Mouse (Mus musculus) midbrain, embryonic 16.5 days (tissue): ENCODE measurements around the gene Gm10401. TPM values are rescaled to one million over a fixed set of nuclear protein-coding genes. Genes with fewer than 3 reads are reported as not detected.

Source experiments
- ATAC-seq: fragments of 200-750 bp; cut with Nextera tagmentation; 2 replicates; pipeline ENCODE4 v1.8.0; 2017; ENCODE audit warnings: moderate TSS enrichment
- H3K27ac ChIP-seq: fragments of 300-500 bp; sonication (generic); 2 replicates; pipeline ENCODE4 v1.5.1; 2014; ENCODE audit warnings: mild to moderate bottlenecking, low read length, mixed read lengths
- H3K27me3 ChIP-seq: fragments of 300-500 bp; sonication (generic); 2 replicates; pipeline ENCODE4 v1.6.1; 2014; ENCODE audit warnings: low read depth, low read length, mixed read lengths; ENCODE audit not compliant: control insufficient read depth, insufficient read depth
- H3K36me3 ChIP-seq: fragments of 300-500 bp; sonication (generic); 2 replicates; pipeline ENCODE4 v1.6.1; 2014; ENCODE audit warnings: mild to moderate bottlenecking, low read length, moderate library complexity, mixed read lengths; ENCODE audit not compliant: control insufficient read depth, insufficient read depth
- H3K4me1 ChIP-seq: fragments of 300-500 bp; sonication (generic); 2 replicates; pipeline ENCODE4 v1.6.1; 2014; ENCODE audit warnings: mild to moderate bottlenecking, low read length, mixed read lengths; ENCODE audit not compliant: control insufficient read depth, insufficient read depth
- H3K4me2 ChIP-seq: fragments of 300-500 bp; sonication (generic); 2 replicates; pipeline ENCODE4 v1.6.1; 2014; ENCODE audit warnings: mild to moderate bottlenecking, low read length, mixed read lengths
- H3K4me3 ChIP-seq: fragments of 300-500 bp; sonication (generic); 2 replicates; pipeline ENCODE4 v1.5.1; 2014; ENCODE audit warnings: low read depth, mild to moderate bottlenecking, low read length, moderate library complexity, mixed read lengths
- H3K9ac ChIP-seq: fragments of 300-500 bp; sonication (generic); 2 replicates; pipeline ENCODE4 v1.6.1; 2014; ENCODE audit warnings: low read depth, low read length, mixed read lengths
- H3K9me3 ChIP-seq: fragments of 300-500 bp; sonication (generic); replicated peaks from 2 replicates; pipeline ENCODE4 v1.6.1; 2014; ENCODE audit warnings: mild to moderate bottlenecking, low read length, mixed read lengths; ENCODE audit not compliant: control insufficient read depth, poor library complexity, severe bottlenecking
- WGBS: fragments of 180-500 bp; shearing (Covaris S2); extraction: QIAGEN DNeasy Blood & Tissue Kit; methylation state at CpG from one replicate; pipeline ENCODE4 v1.1.7; 2014; 5-methylcytosine and 5-hydroxymethylcytosine counted together
- polyA plus RNA-seq: library from polyadenylated mRNA; unstranded; fragments of >200 nt; fragmentation: Nextera tagmentation; extraction: Ambion mirVana; gene quantifications from 2 replicates; pipeline ENCODE4 v1.2.1, GENCODE M21; 2015

Gm10401 gene
- polyA plus RNA-seq, 1 experiment from 2014 or later: 43.1 TPM

DNA sequence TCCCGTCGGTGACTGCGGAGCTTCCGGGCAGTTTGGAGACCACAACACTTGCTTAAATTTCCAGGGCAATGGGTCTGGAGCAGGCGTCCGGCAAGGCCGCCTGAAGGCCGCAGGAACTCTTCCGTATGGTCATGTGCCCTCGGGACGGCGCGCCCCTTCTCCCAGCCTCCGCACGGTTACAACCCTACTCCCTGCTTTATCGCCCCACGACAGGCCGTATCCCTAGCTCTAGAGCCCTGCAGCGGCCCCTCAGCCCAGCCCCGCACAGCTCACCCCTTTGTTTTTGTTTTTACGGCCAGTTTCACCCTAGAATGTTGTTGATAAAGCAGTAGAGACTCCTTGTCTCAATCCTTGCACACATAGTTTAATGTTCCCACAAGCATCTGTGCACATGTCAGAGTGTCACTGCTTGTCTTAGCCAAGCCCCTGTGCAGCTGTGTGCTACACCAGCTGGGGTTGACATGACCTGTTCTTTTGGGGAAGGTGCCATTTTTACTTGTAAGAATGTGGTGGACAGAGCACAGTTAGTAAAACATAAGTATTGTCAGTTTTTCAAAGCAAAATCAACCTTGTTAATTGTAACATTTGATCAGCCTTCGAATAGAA, 44.2 kb downstream of the Gm10401 start:
- 92% methylated on average over 22 of the region's 22 CpGs for WGBS
- H3K27me3 ChIP-seq: no peaks in the 10 kb centered on the region
- H3K27ac ChIP-seq: no peak overlapping the region
- H3K4me3 ChIP-seq: no peak overlapping the region
- no peaks in the 10 kb centered on the region for H3K9me3 ChIP-seq
- H3K9ac ChIP-seq: no peak overlapping the region
- no peaks in the 10 kb centered on the region; the same call in 1 of the 2 replicates for H3K4me1 ChIP-seq
- no peaks in the 10 kb centered on the region for H3K36me3 ChIP-seq
- ATAC-seq: no peak
- no peak overlapping the region for H3K4me2 ChIP-seq

DNA sequence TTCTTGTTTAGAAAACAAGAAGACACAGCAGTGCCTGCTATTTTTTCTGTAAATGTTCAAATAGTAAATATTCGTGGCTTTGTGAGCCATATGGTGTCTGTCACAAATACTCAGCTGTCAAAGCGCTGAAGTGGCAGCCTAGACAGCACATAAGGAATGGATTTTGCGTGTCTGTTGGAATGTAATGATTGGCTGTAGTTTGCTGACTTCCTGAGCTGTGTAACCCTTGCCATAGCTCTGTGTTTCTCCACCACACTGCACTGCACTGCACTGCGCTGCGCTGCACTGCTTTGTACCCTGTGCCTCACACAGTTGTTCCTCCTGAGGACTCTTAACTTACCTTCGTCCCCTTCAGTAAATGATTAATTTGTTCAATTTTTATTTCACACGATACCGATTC, 45.5 kb downstream of the Gm10401 start:
- no peak for ATAC-seq
- no peak overlapping the region for H3K4me3 ChIP-seq
- 87% methylated on average over 8 of the region's 8 CpGs for WGBS
- H3K9ac ChIP-seq: no peak overlapping the region
- H3K4me2 ChIP-seq: no peak overlapping the region
- no peaks in the 10 kb centered on the region for H3K36me3 ChIP-seq
- no peaks in the 10 kb centered on the region for H3K9me3 ChIP-seq
- H3K4me1 ChIP-seq: no peaks in the 10 kb centered on the region; the same call in 1 of the 2 replicates
- no peaks in the 10 kb centered on the region for H3K27me3 ChIP-seq
- H3K27ac ChIP-seq: no peak overlapping the region

DNA sequence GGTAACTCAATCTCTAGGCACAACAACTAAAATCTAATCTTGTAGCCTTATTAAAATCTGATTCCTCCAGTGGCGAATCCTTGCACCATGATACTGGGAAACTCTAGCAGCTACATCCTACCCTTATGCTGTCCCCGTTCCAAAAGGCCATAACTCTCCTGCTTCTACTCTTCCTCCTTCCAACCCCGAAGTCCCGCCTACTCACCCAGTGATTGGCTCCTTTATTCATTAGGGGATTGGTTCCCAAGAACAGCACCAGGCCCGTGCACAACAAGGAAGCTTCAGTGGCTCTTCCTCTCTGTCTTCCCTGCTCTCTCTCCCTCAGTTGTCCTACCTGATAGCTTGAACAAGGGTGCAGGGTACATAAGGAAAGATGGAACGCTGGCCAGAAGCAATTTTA, 47.3 kb downstream of the Gm10401 start:
- H3K27me3 ChIP-seq: no peaks in the 10 kb centered on the region
- no peaks in the 10 kb centered on the region; the same call in 1 of the 2 replicates for H3K4me1 ChIP-seq
- H3K4me3 ChIP-seq: no peak overlapping the region
- WGBS: 86% methylated on average over 6 of the region's 6 CpGs
- H3K9me3 ChIP-seq: no peaks in the 10 kb centered on the region
- no peak overlapping the region for H3K27ac ChIP-seq
- no peaks in the 10 kb centered on the region for H3K36me3 ChIP-seq
- ATAC-seq: no peak
- H3K4me2 ChIP-seq: no peak overlapping the region
- H3K9ac ChIP-seq: no peak overlapping the region

DNA sequence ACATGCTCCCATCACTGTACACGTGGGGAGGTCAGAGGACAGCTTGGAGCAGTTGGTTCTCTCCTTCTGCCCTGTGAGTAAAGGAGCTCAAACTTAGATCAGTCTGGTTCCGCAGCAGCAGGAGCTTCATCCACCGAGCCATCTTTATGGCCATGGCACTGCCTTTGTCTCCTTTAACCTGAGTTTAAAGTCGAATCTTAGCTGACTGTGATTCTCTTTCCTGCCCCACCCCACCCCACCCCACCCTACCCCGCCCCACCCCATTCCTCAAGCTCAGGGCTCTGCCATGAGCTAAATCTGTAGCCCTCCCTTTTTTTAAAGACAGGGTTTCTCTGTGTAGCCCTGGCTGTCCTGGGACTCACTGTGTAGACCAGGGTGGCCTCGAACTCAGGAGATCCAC, 48.4 kb downstream of the Gm10401 start:
- H3K4me2 ChIP-seq: no peak overlapping the region
- no peak for ATAC-seq

More for the DNA sequence above, 48.4 kb downstream of the Gm10401 start:
- no peaks in the 10 kb centered on the region for H3K27me3 ChIP-seq
- WGBS: 92% methylated on average over 6 of the region's 6 CpGs
- no peak overlapping the region for H3K9ac ChIP-seq
- H3K4me1 ChIP-seq: no peaks in the 10 kb centered on the region; the same call in 1 of the 2 replicates
- no peak overlapping the region for H3K4me3 ChIP-seq
- no peak overlapping the region for H3K27ac ChIP-seq
- H3K36me3 ChIP-seq: no peaks in the 10 kb centered on the region
- H3K9me3 ChIP-seq: no peaks in the 10 kb centered on the region

Other genes with a start within 250 kb of the Gm10401 start
- gene 4930519G04Rik, start 244.6 kb downstream of the Gm10401 start, polyA plus RNA-seq: not detected in 2 replicates
- gene Gm9936, start 239.6 kb downstream of the Gm10401 start, polyA plus RNA-seq: 3.1 and 3.7 TPM in 2 replicates
- gene Oasl2, start 201.4 kb downstream of the Gm10401 start, polyA plus RNA-seq: 2.8 and 3.1 TPM in 2 replicates
- 0.40 TPM in 1 of 2 replicates, not detected in the other for gene Oasl1, start 175.1 kb downstream of the Gm10401 start, polyA plus RNA-seq
- 117 and 132 TPM in 2 replicates for gene 2210016L21Rik, start 156.1 kb downstream of the Gm10401 start, polyA plus RNA-seq
- gene Hnf1a, start 127.2 kb downstream of the Gm10401 start, polyA plus RNA-seq: 0.05 TPM in 1 of 2 replicates, not detected in the other
- 18.2 and 18.4 TPM in 2 replicates for gene Sppl3, start 87.2 kb downstream of the Gm10401 start, polyA plus RNA-seq
- 14.2 and 15.8 TPM in 2 replicates for gene Acads, start 21.1 kb upstream of the Gm10401 start, polyA plus RNA-seq
- gene Unc119b, start 36.7 kb upstream of the Gm10401 start, polyA plus RNA-seq: 27.7 and 30.5 TPM in 2 replicates
- 22.9 and 25.4 TPM in 2 replicates for gene Mlec, start 59.9 kb upstream of the Gm10401 start, polyA plus RNA-seq
- 5.2 and 5.3 TPM in 2 replicates for gene Cabp1, start 96.1 kb upstream of the Gm10401 start, polyA plus RNA-seq
- 86.1 and 92.8 TPM in 2 replicates for gene Pop5, start 137.5 kb upstream of the Gm10401 start, polyA plus RNA-seq
- gene Rnf10, start 174.6 kb upstream of the Gm10401 start, polyA plus RNA-seq: 172 and 176 TPM in 2 replicates
- gene Coq5, start 181.4 kb upstream of the Gm10401 start, polyA plus RNA-seq: 52.8 and 56.1 TPM in 2 replicates
- gene Dynll1, start 202.7 kb upstream of the Gm10401 start, polyA plus RNA-seq: 1,084 and 1,126 TPM in 2 replicates
- 118 and 132 TPM in 2 replicates for gene Srsf9, start 228.9 kb upstream of the Gm10401 start, polyA plus RNA-seq
- 37.8 and 43.5 TPM in 2 replicates for gene Gatc, start 242.9 kb upstream of the Gm10401 start, polyA plus RNA-seq
- 47.9 and 52.6 TPM in 2 replicates for gene Triap1, start 242.9 kb upstream of the Gm10401 start, polyA plus RNA-seq